Mouse (Mus musculus) ovary, adult 2 months (tissue): ENCODE data around the gene Hsd17b11. TPM values are rescaled to one million over a fixed set of nuclear protein-coding genes. Genes with fewer than 3 reads are reported as not detected.

Experiments used
- polyA plus RNA-seq: library from polyadenylated mRNA; depleted of rRNA; stranded (reverse); fragments of >200 nt; gene quantifications from 2 replicates; pipeline ENCODE4 v1.2.3, GENCODE M21; 2012; rRNA removed

Hsd17b11 gene
- 39.5 and 40.0 TPM in 2 replicates for polyA plus RNA-seq

GRCm38 (mm10) chr5:104021597-104022378 lies at the start of gene Hsd17b11:
Gene Hsd17b11, minus strand, starts transcription at chr5:104021919.

GRCm38 (mm10) chr5:104046256-104047199 lies 24.8 kb upstream of the Hsd17b11 start, which contains the start of gene Nudt9:
Gene Nudt9, plus strand, starts transcription at chr5:104046306.

DNA sequence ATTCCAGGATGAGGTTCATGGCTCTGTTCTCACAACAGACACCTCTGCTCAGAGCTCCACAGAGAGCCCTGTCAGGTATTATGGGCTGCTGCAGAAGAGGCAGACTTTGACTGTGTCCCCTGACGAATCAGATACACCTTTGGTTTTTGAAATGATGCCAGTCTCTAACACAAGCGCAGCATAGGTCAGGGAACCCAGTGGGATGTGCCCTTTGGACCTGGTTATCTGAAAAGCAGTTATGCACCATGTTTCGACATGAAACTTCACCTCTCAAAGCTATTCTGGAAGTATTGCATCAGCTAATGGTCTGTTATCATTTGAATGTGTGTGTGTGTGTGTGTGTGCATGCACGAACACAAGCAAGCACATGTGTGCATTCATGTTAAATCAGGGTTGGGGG lies 44.4 kb downstream of the Hsd17b11 start, which contains the start of gene Hsd17b13:
Gene Hsd17b13 (minus strand): TSS at position 114 of the 400 bp plus-strand sequence.

Other genes starting within 250 kb of the Hsd17b11 start
- 9.8 and 14.9 TPM in 2 replicates for gene Klhl8, start 110.7 kb downstream of the Hsd17b11 start, polyA plus RNA-seq
- gene Hsd17b13, start 44.5 kb downstream of the Hsd17b11 start, polyA plus RNA-seq: 0.37 TPM in 1 of 2 replicates, not detected in the other
- gene Nudt9, start 24.4 kb upstream of the Hsd17b11 start, polyA plus RNA-seq: 69.0 and 77.8 TPM in 2 replicates
- gene Gm17660, start 55.7 kb upstream of the Hsd17b11 start, polyA plus RNA-seq: not detected in 2 replicates
- gene Sparcl1, start 91.8 kb upstream of the Hsd17b11 start, polyA plus RNA-seq: 140 and 198 TPM in 2 replicates
- gene Dspp, start 148.8 kb upstream of the Hsd17b11 start, polyA plus RNA-seq: not detected in 2 replicates
- gene Dmp1, start 180.7 kb upstream of the Hsd17b11 start, polyA plus RNA-seq: 0.12 and 0.28 TPM in 2 replicates